Mouse (Mus musculus) lung, postnatal 4 days (tissue): ENCODE measurements at regions not wholly inside any gene's neighbourhood (a gene's known extent, or its start where the extent isn't known, plus 50 kb on each side); places are given as distances from the start of the nearest gene placed in this dataset.

ENCODE experiments used
- DNase-seq, 2 experiments: peaks; one replicate each; pipeline ENCODE4 v3.0.0; 2021

- DNase-seq, result no peak
These were observed 328.9 kb downstream of the Pax1 start for GRCm38 (mm10) chr2:147690506-147691208.

- DNase-seq, result peak; percentile 31 to 44
These were observed 327.0 kb downstream of the Pax1 start for GRCm38 (mm10) chr2:147688742-147689141.

GRCm38 (mm10) chr2:147656667-147657066 lies 294.9 kb downstream of the Pax1 start:
- DNase-seq, result no peak

- no peak for DNase-seq
These were observed 288.5 kb downstream of the Pax1 start for GRCm38 (mm10) chr2:147650229-147650628.

- no peak for DNase-seq
These were observed 286.2 kb downstream of the Pax1 start for GRCm38 (mm10) chr2:147647972-147648371.

GRCm38 (mm10) chr2:147647506-147647905 lies 285.8 kb downstream of the Pax1 start:
- DNase-seq, result no peak

GRCm38 (mm10) chr2:147637882-147638281 lies 276.2 kb downstream of the Pax1 start:
- DNase-seq, result no peak

- no peak for DNase-seq
These were observed 271.0 kb downstream of the Pax1 start for GRCm38 (mm10) chr2:147632737-147633136.

GRCm38 (mm10) chr2:147629716-147630115 lies 268.0 kb downstream of the Pax1 start:
- no peak for DNase-seq

- DNase-seq, result no peak
These were observed 265.4 kb downstream of the Pax1 start for GRCm38 (mm10) chr2:147627096-147627495.

- DNase-seq, result no peak
These were observed 261.4 kb downstream of the Pax1 start for GRCm38 (mm10) chr2:147623116-147623515.

GRCm38 (mm10) chr2:147617849-147618248 lies 256.1 kb downstream of the Pax1 start:
- peak in 1 of 2 experiments; percentile 16 for DNase-seq

- no peak for DNase-seq
These were observed 248.6 kb downstream of the Pax1 start for GRCm38 (mm10) chr2:147610343-147610742.

GRCm38 (mm10) chr2:147601639-147602038 lies 239.9 kb downstream of the Pax1 start:
- DNase-seq, result no peak

- no peak for DNase-seq
These were observed 210.7 kb downstream of the Pax1 start for GRCm38 (mm10) chr2:147572413-147572812.

GRCm38 (mm10) chr2:147561220-147561619 lies 199.5 kb downstream of the Pax1 start:
- DNase-seq, result no peak

GRCm38 (mm10) chr2:147560426-147561155 lies 198.9 kb downstream of the Pax1 start:
- no peak for DNase-seq

GRCm38 (mm10) chr2:147529161-147529560 lies 167.4 kb downstream of the Pax1 start:
- DNase-seq, result no peak

- no peak for DNase-seq
These were observed 153.7 kb downstream of the Pax1 start for GRCm38 (mm10) chr2:147515436-147515835.

- DNase-seq, result no peak
These were observed 153.0 kb downstream of the Pax1 start for GRCm38 (mm10) chr2:147514748-147515147.

GRCm38 (mm10) chr2:147503962-147504361 lies 142.2 kb downstream of the Pax1 start:
- no peak for DNase-seq

GRCm38 (mm10) chr2:147498731-147499130 lies 137.0 kb downstream of the Pax1 start:
- DNase-seq, result no peak

GRCm38 (mm10) chr2:147455932-147456331 lies 94.2 kb downstream of the Pax1 start:
- no peak for DNase-seq
